Mouse (Mus musculus): Measurements from ENCODE around the gene Themis2. TPM values are rescaled to one million over a fixed set of nuclear protein-coding genes. Genes with fewer than 3 reads are reported as not detected.
A peak's percentile ranks its signal among the peaks of the same experiment; 100 is the strongest.
"Not testable (repeated sequence)": the region's sequence is repeated elsewhere in the genome, so short reads cannot be mapped to it uniquely, and the experiment has no call there.

Themis2 gene
- polyA plus RNA-seq, 1 experiment from 2014 or later, result 1.2 TPM

- H3K9me3 ChIP-seq (ENCODE audit: control insufficient read depth, low read length), result no peaks in the 10 kb centered on the region
Measured at GRCm38 (mm10) chr4:132767914-132768876, 28.0 kb downstream of the Themis2 start, which contains the start of gene Rpa2. Gene Rpa2, plus strand, starts transcription at chr4:132768332.

DNA sequence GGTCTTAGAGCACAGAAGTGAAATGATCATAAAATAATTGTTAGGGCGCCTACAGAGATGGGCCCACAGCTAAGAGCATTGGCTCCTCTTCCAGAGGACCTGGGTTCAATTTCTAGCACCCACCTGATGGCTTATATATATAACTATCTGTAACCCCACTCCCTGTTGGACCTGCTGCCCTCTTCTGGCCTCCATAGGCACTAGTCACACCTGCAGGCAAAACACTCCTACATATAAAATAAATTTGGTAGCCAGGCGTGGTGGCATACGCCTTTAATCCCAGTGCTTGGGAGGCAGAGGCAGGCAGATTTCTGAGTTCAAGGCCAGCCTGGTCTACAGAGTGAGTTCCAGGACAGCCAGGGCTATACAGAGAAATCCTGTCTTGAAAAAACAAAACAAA is 33.1 kb downstream of the Themis2 start:
- H3K4me1 ChIP-seq (ENCODE audit: control insufficient read depth in 2 of 2, insufficient read depth in 2 of 2, low read length in 2 of 2); H3K4me3 ChIP-seq (ENCODE audit: control insufficient read depth in 1 of 2, insufficient read depth in 1 of 2, low read depth in 1 of 2, low read length in 2 of 2); H3K36me3 ChIP-seq (ENCODE audit: control insufficient read depth, insufficient read depth, low read length); H3K27ac ChIP-seq (replicated peaks in 1 of 2; ENCODE audit: control insufficient read depth in 1 of 2, insufficient read depth in 1 of 2, low read depth in 2 of 2, low read length in 2 of 2); H3K9ac ChIP-seq (ENCODE audit: low read length); H3K4me2 ChIP-seq (ENCODE audit: low read length); ATAC-seq (ENCODE audit: insufficient number of reproducible peaks, insufficient read depth, low FRiP score, low read depth); H3K27me3 ChIP-seq (ENCODE audit: control insufficient read depth, insufficient read depth, low read length); H3K9me3 ChIP-seq (ENCODE audit: control insufficient read depth, low read length): not testable (repeated sequence)
- WGBS, result 76% methylated on average over 3 of the region's 3 CpGs

More at GRCm38 (mm10) chr4:132767914-132768876, 28.0 kb downstream of the Themis2 start, which contains the start of gene Rpa2:
- ATAC-seq (ENCODE audit: insufficient number of reproducible peaks, insufficient read depth, low FRiP score, low read depth), result peak; percentile 93
- peaks cover 32% of the 10 kb centered on the region for H3K36me3 ChIP-seq (ENCODE audit: control insufficient read depth, insufficient read depth, low read length)
- H3K27ac ChIP-seq (replicated peaks in 1 of 2; ENCODE audit: control insufficient read depth in 1 of 2, insufficient read depth in 1 of 2, low read depth in 2 of 2, low read length in 2 of 2), result peak within 1 kb of the TSS; percentile 59 to 63; a peak in 3 of 4 replicates
- peak within 1 kb of the TSS; percentile 71 to 80 for H3K4me3 ChIP-seq (ENCODE audit: control insufficient read depth in 1 of 2, insufficient read depth in 1 of 2, low read depth in 1 of 2, low read length in 2 of 2)
- peaks cover 0 to 9% of the 10 kb centered on the region in 2 experiments; a peak in 2 of 4 replicates for H3K4me1 ChIP-seq (ENCODE audit: control insufficient read depth in 2 of 2, insufficient read depth in 2 of 2, low read length in 2 of 2)
- H3K9ac ChIP-seq (ENCODE audit: low read length), result peak within 1 kb of the TSS; percentile 82
- peak within 1 kb of the TSS; percentile 94 for H3K4me2 ChIP-seq (ENCODE audit: low read length)
- WGBS, result under 1% methylated on average over 71 of the region's 71 CpGs
- no peaks in the 10 kb centered on the region for H3K27me3 ChIP-seq (ENCODE audit: control insufficient read depth, insufficient read depth, low read length)

DNA sequence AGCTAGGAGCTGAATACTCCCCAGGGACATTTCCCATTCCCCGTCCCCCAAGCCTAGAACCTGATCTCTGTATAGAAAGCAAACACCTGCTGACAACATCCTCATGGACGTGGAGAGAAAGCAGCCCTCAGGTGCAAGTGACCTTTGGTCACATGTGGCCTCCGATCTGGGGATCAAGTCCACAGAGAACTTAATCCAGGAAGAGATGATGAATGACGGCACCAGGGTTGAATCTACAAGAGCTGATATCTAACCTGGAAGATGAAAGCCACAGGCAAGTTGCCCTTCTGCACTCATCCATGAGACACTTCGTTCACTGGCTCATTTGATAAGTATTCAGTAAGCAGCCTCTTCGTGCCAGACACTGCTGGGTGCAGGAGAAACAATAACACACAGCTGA is 33.6 kb downstream of the Themis2 start:
- Histone ChIP-seq H3K27me3 (ENCODE audit: control insufficient read depth, insufficient read depth, low read length) (peaks cover 6% of the 10 kb centered on the region; the same call in 1 of the 2 replicates), H3K4me1 (ENCODE audit: control insufficient read depth in 2 of 2, insufficient read depth in 2 of 2, low read length in 2 of 2) (no peaks in the 10 kb centered on the region), H3K36me3 (ENCODE audit: control insufficient read depth, insufficient read depth, low read length) (no peaks in the 10 kb centered on the region), H3K4me2 (ENCODE audit: low read length) (no peak overlapping the region), H3K9ac (ENCODE audit: low read length) (no peak overlapping the region), H3K27ac (replicated peaks in 1 of 2; ENCODE audit: control insufficient read depth in 1 of 2, insufficient read depth in 1 of 2, low read depth in 2 of 2, low read length in 2 of 2) (no peak overlapping the region), H3K4me3 (ENCODE audit: control insufficient read depth in 1 of 2, insufficient read depth in 1 of 2, low read depth in 1 of 2, low read length in 2 of 2) (no peak overlapping the region), H3K9me3 (ENCODE audit: control insufficient read depth, low read length) (no peaks in the 10 kb centered on the region)
- ATAC-seq (ENCODE audit: insufficient number of reproducible peaks, insufficient read depth, low FRiP score, low read depth), result no peak
- WGBS, result 60% methylated on average over 6 of the region's 6 CpGs

DNA sequence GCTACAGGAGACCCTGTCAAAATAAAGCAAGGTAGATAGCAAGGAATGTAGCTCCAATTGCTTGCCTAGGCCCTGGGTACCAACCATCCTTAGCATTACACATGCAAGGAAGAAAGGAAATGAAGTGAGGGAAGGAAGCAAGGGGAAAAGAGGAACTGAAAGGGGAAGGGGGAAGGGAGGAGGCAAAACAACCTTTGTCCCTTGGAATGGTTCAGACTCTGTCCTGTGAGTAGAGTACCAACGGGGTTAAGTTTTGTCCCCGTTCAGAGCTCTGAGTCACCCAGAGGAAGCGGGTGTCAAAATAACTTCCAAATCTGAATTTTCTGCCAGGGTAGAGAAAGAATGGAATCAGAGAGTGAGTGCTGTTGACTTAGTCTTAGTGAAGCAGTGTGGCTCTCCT is 35.9 kb downstream of the Themis2 start:
- peaks cover 0 to 4% of the 10 kb centered on the region in 2 experiments; a peak in 2 of 4 replicates for H3K4me1 ChIP-seq (ENCODE audit: control insufficient read depth in 2 of 2, insufficient read depth in 2 of 2, low read length in 2 of 2)
- H3K4me2 ChIP-seq (ENCODE audit: low read length), result no peak overlapping the region
- H3K9me3 ChIP-seq (ENCODE audit: control insufficient read depth, low read length), result no peaks in the 10 kb centered on the region
- H3K36me3 ChIP-seq (ENCODE audit: control insufficient read depth, insufficient read depth, low read length), result no peaks in the 10 kb centered on the region
- no peak overlapping the region for H3K9ac ChIP-seq (ENCODE audit: low read length)
- 57% methylated on average over 3 of the region's 3 CpGs for WGBS
- H3K27ac ChIP-seq (replicated peaks in 1 of 2; ENCODE audit: control insufficient read depth in 1 of 2, insufficient read depth in 1 of 2, low read depth in 2 of 2, low read length in 2 of 2), result no peak overlapping the region
- H3K4me3 ChIP-seq (ENCODE audit: control insufficient read depth in 1 of 2, insufficient read depth in 1 of 2, low read depth in 1 of 2, low read length in 2 of 2), result no peak overlapping the region
- peaks cover 9% of the 10 kb centered on the region; the same call in 1 of the 2 replicates for H3K27me3 ChIP-seq (ENCODE audit: control insufficient read depth, insufficient read depth, low read length)
- ATAC-seq (ENCODE audit: insufficient number of reproducible peaks, insufficient read depth, low FRiP score, low read depth), result no peak

- no peak overlapping the region for H3K27ac ChIP-seq (replicated peaks in 1 of 2; ENCODE audit: control insufficient read depth in 1 of 2, insufficient read depth in 1 of 2, low read depth in 2 of 2, low read length in 2 of 2)
- no peak overlapping the region for H3K9ac ChIP-seq (ENCODE audit: low read length)
- H3K4me3 ChIP-seq (ENCODE audit: control insufficient read depth in 1 of 2, insufficient read depth in 1 of 2, low read depth in 1 of 2, low read length in 2 of 2), result no peak overlapping the region
- no peaks in the 10 kb centered on the region for H3K9me3 ChIP-seq (ENCODE audit: control insufficient read depth, low read length)
- H3K4me2 ChIP-seq (ENCODE audit: low read length), result peak overlapping the region; percentile 98
- peaks cover 9% of the 10 kb centered on the region; the same call in 1 of the 2 replicates for H3K27me3 ChIP-seq (ENCODE audit: control insufficient read depth, insufficient read depth, low read length)
- H3K36me3 ChIP-seq (ENCODE audit: control insufficient read depth, insufficient read depth, low read length), result no peaks in the 10 kb centered on the region
- 65% methylated on average over 7 of the region's 7 CpGs for WGBS
- peaks cover 0 to 4% of the 10 kb centered on the region in 2 experiments; a peak in 2 of 4 replicates for H3K4me1 ChIP-seq (ENCODE audit: control insufficient read depth in 2 of 2, insufficient read depth in 2 of 2, low read length in 2 of 2)
- no peak for ATAC-seq (ENCODE audit: insufficient number of reproducible peaks, insufficient read depth, low FRiP score, low read depth)
Measured at GRCm38 (mm10) chr4:132757633-132758351, 38.4 kb downstream of the Themis2 start.

DNA sequence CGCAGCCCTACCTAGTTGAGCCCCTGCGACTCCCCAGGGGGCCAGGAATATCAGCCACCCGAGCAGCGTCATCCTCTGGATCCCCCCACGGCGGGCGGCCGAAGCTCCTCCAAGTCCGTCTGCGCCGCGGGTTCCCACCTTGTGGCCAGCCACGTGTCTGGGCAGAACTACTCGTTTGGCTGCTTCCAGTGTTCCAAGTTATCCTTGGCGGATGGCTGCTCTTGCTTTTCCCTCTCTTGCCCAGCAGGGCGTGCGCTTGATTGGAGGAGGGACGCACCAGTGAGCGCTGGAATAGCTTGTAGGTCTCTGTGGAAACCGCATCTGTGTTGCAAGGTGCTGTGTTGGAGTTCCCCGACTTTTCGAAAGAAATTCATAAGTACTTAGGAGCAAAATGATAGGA is 39.2 kb downstream of the Themis2 start, which contains the start of gene Smpdl3b:
TSS of gene Smpdl3b (minus strand) at position 279 of the 400 bp plus-strand sequence.
- ATAC-seq (ENCODE audit: insufficient number of reproducible peaks, insufficient read depth, low FRiP score, low read depth), result peak; percentile 69; the same call in 1 of the 2 replicates
- Histone ChIP-seq H3K36me3 (ENCODE audit: control insufficient read depth, insufficient read depth, low read length) (no peaks in the 10 kb centered on the region), H3K9ac (ENCODE audit: low read length) (peak within 1 kb of the TSS; percentile 74), H3K9me3 (ENCODE audit: control insufficient read depth, low read length) (no peaks in the 10 kb centered on the region), H3K4me2 (ENCODE audit: low read length) (peak within 1 kb of the TSS; percentile 98), H3K27ac (replicated peaks in 1 of 2; ENCODE audit: control insufficient read depth in 1 of 2, insufficient read depth in 1 of 2, low read depth in 2 of 2, low read length in 2 of 2) (no peak within 1 kb of the TSS), H3K4me3 (ENCODE audit: control insufficient read depth in 1 of 2, insufficient read depth in 1 of 2, low read depth in 1 of 2, low read length in 2 of 2) (peak within 1 kb of the TSS; percentile 51 to 54), H3K27me3 (ENCODE audit: control insufficient read depth, insufficient read depth, low read length) (peaks cover 9% of the 10 kb centered on the region; the same call in 1 of the 2 replicates), H3K4me1 (ENCODE audit: control insufficient read depth in 2 of 2, insufficient read depth in 2 of 2, low read length in 2 of 2) (peaks cover 0 to 4% of the 10 kb centered on the region in 2 experiments; a peak in 2 of 4 replicates)
- WGBS, result under 1% methylated on average over 22 of the region's 22 CpGs

GRCm38 (mm10) chr4:132752992-132753391 is 43.2 kb downstream of the Themis2 start:
- no peak for ATAC-seq (ENCODE audit: insufficient number of reproducible peaks, insufficient read depth, low FRiP score, low read depth)
- Histone ChIP-seq H3K36me3 (ENCODE audit: control insufficient read depth, insufficient read depth, low read length) (no peaks in the 10 kb centered on the region), H3K9me3 (ENCODE audit: control insufficient read depth, low read length) (no peaks in the 10 kb centered on the region), H3K4me1 (ENCODE audit: control insufficient read depth in 2 of 2, insufficient read depth in 2 of 2, low read length in 2 of 2) (peaks cover 0 to 4% of the 10 kb centered on the region in 2 experiments; a peak in 2 of 4 replicates), H3K27ac (replicated peaks in 1 of 2; ENCODE audit: control insufficient read depth in 1 of 2, insufficient read depth in 1 of 2, low read depth in 2 of 2, low read length in 2 of 2) (no peak overlapping the region), H3K27me3 (ENCODE audit: control insufficient read depth, insufficient read depth, low read length) (peaks cover 7% of the 10 kb centered on the region; the same call in 1 of the 2 replicates), H3K4me2 (ENCODE audit: low read length) (no peak overlapping the region), H3K9ac (ENCODE audit: low read length) (no peak overlapping the region), H3K4me3 (ENCODE audit: control insufficient read depth in 1 of 2, insufficient read depth in 1 of 2, low read depth in 1 of 2, low read length in 2 of 2) (no peak overlapping the region)
- 45% methylated on average over 6 of the region's 6 CpGs for WGBS
